Mouse (Mus musculus): Measurements from ENCODE around the gene Timp3.

Timp3 gene

GRCm38 (mm10) chr10:86298326-86298725, 1.8 kb upstream of the Timp3 start:
- DNase-seq: peak; percentile 80 to 82

DNA sequence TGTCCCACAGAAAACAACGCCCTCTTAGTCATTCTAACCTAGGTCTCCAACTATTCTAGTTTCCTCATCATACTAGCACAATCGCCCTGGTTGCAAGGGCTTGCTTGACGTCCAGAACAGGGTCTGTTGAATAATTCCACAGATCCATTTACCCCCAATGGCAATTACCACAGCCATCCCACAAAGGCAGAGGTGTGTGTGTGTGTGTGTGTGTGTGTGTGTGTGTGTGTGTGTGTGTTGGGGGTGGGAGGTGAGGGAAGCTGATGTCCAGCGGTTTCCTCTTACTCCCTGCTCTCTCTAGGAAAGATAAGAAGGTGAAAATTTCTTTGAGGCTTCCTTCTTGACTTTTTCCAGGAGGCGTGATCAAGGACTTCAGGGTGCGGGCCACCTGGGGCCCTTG, 377 bp upstream of the Timp3 start:
- no peak for DNase-seq

GRCm38 (mm10) chr10:86301117-86301490, 932 bp downstream of the Timp3 start:
- DNase-seq: no peak

- DNase-seq: peak in 1 of 2 experiments; percentile 45
Measured at GRCm38 (mm10) chr10:86301593-86302317, 1.6 kb downstream of the Timp3 start.

- no peak for DNase-seq
Measured at GRCm38 (mm10) chr10:86302318-86302648, 2.1 kb downstream of the Timp3 start.

- peak; percentile 84 to 85 for DNase-seq
Measured at GRCm38 (mm10) chr10:86302761-86303494, 2.8 kb downstream of the Timp3 start.

GRCm38 (mm10) chr10:86303495-86303876, 3.3 kb downstream of the Timp3 start:
- DNase-seq: no peak

DNA sequence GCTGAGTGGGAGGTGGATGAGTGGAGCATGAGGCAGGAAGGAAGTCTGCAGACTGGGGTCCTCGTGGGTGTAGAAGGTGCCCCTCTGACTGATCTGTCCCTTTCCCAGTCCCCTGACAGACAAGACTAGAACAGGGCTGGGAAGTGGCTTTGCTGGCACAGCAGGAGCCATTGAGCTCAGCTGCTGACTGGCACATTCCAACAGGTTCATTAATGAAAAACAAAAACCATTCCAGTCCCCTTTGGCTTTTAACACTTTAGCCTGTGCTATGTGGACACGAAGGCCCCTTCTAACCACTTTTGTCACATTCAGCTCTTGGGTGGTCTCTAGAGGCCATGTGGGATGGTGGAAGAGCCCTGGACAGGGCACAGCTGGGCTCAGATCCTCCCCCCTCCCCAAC, 4.4 kb downstream of the Timp3 start:
- no peak for DNase-seq

DNA sequence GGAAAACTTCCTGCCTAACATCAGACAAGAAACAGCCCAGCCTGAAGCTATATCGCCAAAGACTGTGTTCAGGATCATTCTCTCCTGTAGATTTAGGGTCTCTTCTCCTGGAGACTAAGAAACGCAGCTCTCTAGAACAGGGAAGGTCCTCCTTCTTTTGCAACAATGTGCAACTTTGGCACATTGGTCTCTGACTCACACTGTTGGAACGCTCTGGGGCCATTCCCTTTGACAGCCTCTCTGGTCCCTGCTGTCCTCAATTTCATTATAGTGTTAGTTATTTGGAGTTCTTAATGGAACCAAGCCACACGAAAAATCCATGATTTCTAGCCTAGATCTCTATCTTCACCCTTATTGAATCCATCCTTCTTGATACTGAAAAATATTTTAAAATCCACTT, 7.1 kb downstream of the Timp3 start:
- DNase-seq: no peak

GRCm38 (mm10) chr10:86310527-86310926, 10.4 kb downstream of the Timp3 start:
- DNase-seq: no peak

GRCm38 (mm10) chr10:86312976-86313375, 12.8 kb downstream of the Timp3 start:
- no peak for DNase-seq

DNA sequence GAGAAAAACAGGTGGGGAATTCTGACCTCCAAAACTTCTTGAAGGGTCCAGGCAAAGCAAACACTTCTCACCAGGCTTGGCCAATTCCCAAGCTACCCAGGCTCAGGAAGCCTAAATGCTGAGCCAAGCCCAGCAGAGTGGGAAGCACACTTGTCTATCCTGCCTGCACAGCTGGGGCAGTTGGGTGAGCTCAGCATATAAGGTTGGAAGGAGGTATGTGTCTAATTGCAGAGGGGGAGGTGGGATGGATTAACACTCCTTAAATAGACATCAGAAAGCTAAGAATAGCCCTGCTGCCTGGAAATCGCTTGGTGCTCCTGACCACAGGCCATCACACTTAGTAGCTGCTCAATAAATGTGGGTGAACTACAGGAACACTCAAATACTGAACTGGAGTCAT, 13.3 kb downstream of the Timp3 start:
- no peak for DNase-seq

GRCm38 (mm10) chr10:86315513-86315912, 15.3 kb downstream of the Timp3 start:
- DNase-seq: no peak

GRCm38 (mm10) chr10:86317633-86318032, 17.5 kb downstream of the Timp3 start:
- DNase-seq: no peak

GRCm38 (mm10) chr10:86318552-86319140, 18.5 kb downstream of the Timp3 start:
- no peak for DNase-seq

GRCm38 (mm10) chr10:86319526-86319925, 19.4 kb downstream of the Timp3 start:
- DNase-seq: no peak

DNA sequence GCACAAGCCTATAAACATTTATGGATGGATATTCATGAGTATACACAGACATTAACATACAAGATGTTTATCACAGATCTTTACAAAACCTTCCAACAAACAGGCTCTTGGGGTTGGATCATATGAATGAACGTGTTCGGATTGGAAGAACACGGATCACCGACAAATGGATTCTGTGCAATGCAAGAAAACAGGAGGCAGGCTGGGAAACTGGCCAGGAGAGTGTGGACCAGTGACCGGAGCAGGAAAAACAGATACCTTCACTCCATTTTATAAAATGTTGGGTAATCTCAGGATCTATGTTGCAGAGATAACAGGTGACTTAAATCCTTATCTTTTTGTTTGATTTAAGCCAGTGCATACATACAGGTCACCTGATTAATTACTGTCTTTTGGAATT, 20.0 kb downstream of the Timp3 start:
- DNase-seq: no peak

DNA sequence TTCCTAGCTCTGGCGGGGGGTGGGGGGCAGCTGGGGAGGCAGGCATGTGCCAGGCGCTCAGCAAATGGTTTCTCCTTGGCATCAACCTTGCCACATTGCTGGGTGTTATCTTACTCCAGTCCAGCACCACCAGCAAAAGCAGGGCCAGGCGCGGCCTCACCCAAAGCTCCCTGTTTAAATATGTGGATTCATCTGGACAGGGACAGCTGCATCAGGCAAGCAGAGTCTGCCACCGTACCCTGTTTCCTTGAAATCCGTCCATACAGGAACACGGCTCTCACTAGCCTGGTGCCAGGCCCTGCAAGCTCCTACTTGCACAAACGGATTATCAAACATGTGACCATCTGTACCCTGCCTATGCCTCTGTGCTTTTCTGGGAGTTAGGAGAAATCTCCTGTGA, 21.0 kb downstream of the Timp3 start:
- DNase-seq: no peak

- DNase-seq: no peak
Measured at GRCm38 (mm10) chr10:86322006-86322405, 21.8 kb downstream of the Timp3 start.

DNA sequence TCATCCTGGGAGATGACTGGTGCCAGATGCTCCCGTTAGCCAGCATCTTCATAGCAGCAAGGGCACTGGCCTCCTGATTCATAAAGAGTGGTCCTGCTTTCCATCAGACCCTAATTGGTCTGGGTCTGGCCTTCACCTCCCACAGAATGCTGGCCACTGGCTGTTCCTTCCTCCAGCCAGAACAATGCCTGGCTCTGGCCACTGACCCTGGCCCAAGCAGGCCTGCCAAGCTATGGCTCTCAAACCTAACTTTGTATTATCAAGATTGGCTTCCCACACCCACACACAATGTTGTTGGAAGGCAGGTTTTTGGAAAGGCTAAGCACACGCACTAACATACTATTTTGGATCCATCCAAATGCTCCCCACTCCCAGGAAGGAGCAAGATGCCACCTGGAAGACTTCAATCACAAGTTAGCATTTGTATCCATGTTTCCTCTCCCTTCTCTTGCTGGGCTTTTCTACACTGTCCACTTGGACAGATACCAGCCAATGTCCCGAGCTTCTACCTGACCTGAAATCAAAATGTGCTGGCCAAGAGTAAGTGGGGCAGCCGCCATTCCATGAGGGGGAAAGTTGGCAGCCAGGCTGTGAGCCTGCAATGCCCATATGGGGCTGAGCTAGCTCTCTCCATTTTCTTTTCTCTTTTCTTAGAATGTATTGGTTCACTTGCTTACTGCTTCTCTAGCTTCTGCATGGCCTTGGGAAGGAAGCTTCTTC, 23.3 kb downstream of the Timp3 start:
- DNase-seq: no peak

DNA sequence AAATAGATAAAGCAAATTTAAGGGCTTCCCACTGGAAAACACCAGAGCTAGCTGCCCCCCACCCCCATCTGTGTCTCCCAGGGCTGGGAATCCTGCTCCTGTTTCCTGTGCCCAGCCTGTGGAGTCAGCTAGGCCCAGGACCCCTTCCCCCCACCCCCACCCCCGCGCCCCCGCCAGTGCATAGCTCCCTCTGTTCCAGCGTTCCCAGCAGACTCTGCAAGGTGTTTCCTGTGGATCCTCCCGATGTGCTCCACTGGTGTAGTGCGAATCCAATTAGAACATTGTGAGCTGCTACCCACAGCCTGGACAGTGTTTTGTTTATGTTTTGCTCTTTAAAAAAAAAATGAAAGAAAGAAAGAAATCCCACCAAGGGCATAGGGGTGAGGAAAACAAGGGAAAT, 25.1 kb downstream of the Timp3 start:
- no peak for DNase-seq

DNA sequence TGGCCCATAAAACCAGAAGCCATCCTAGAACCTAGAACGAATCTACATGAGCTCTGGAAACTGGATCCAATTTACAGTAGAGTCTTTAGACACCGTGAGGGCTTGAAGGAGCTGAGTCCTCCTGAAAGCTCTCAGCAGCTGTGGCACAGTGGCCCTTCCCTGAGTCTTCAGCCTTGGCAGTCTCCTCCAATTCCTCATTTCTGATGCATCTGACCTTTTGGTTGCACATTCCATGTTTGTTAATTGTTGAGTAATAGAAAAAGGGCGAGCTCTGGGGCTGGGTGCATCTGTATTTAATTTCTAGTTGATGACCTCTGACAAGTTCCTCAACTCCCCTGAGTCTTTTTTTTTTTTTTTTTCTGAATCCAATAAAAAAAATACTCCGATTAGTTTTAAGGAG, 28.0 kb downstream of the Timp3 start:
- DNase-seq: no peak

- DNase-seq: no peak
Measured at GRCm38 (mm10) chr10:86328691-86329090, 28.5 kb downstream of the Timp3 start.

Measured in kidney, adult 8-10 months (tissue).